Mouse (Mus musculus) T-helper 17 cell (primary cell): ENCODE data around the gene Med14.

Experiments
- in situ Hi-C, 2 experiments: fragments of 300-600 bp; cut with MboI, MseI; formaldehyde crosslinking; loops; 1 replicate in 1 of 2; 2 replicates in 1 of 2; pipeline ENCODE4 v1.15.1; 2025; ENCODE audit warnings: high pct_unique_total_duplicates in 2 of 2

The Med14 gene

DNA sequence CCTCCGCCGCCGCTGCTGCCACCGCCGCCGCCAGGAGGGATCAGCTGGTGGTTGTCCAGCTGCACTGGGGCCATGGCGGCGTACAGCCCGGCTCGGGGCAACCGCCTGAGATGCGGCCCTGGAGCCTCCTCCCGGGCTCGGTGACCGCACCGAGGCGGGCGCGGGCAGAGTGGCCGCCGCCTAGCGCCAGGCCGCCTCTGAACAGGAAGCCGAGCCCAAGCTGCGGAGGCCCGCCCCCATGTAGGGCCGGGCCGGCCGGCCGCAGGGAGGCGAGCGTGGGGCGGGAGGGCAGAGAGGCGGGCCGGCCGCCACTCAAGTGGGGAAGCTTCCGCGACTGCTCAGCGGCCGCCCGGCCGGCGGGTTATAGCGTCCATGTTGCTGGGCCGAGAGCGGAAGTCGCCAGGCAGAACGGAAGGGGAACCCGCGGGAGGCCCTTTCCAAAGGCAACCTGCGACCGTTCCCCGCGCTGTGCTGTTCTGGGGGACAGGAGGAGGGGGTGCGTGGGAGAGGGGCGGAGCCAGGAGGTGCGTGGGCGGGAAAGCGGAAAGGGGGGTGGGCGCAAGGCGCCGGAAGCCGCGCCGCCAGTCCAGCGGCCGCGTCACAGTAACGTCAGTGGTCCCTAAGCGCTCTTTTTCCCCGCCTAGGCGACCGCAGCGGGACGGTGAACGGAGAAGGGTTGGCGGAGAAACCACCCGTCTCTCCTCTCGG lies at the start of gene Med14:
Gene Med14, minus strand, starts transcription at position 448 of the 708 bp plus-strand sequence.
- in situ Hi-C loops = no loop called here

GRCm38 (mm10) chrX:12800559-12800958 lies 38.7 kb upstream of the Med14 start:
- in situ Hi-C loops = no loop called here

DNA sequence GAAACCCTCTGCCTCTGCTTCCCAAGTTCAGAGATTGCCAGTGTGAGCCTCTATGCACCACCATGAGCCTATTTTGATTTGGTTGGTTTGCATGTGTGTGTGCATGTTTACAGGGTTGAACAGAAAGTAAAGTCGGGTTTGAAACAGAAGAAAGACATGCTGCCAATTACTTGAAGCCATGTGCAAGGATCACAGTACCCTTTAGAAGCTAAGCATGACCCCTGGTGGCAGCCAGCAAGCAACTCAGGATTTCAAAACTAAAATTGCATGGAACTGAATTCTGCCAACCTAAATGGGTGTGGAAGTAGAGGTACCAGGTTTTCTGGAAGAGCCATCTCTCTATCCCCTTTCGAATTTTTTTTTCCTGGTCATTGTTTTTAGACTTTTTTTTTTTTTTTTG lies 33.0 kb upstream of the Med14 start:
- in situ Hi-C loops = loop anchor here in 1 of 2 experiments (10.0 kb wide), 1 partner anchor 1190 kb away; no protein-coding TSS in a partner anchor

GRCm38 (mm10) chrX:12791674-12792340 lies 29.9 kb upstream of the Med14 start:
- in situ Hi-C loops = loop anchor here in 1 of 2 experiments (10.0 kb wide), 1 partner anchor 1193 kb away; no protein-coding TSS in a partner anchor

DNA sequence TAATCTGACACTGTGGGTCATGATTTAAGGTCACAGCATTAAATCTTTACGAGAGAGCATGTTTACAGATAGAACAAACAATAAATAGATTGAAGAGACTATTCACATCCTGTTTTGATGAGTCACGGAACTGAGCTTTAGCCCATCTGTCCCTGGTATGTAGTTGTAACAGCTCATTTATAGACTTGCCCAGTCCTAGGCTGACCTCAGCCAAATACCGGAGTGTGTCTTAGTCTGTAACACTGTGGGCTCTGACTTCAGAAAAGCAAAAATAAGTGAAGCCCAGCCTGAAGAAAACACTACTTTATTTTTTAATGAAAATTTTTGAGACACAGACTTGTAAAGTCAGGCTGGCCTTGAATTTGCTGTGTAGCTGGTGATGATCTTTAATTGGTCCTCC lies 11.4 kb upstream of the Med14 start:
- in situ Hi-C loops = no loop called here

- in situ Hi-C loops = no loop called here
Measured at GRCm38 (mm10) chrX:12771561-12771960, 9.7 kb upstream of the Med14 start.

GRCm38 (mm10) chrX:12768571-12768970 lies 6.7 kb upstream of the Med14 start:
- in situ Hi-C loops = no loop called here

DNA sequence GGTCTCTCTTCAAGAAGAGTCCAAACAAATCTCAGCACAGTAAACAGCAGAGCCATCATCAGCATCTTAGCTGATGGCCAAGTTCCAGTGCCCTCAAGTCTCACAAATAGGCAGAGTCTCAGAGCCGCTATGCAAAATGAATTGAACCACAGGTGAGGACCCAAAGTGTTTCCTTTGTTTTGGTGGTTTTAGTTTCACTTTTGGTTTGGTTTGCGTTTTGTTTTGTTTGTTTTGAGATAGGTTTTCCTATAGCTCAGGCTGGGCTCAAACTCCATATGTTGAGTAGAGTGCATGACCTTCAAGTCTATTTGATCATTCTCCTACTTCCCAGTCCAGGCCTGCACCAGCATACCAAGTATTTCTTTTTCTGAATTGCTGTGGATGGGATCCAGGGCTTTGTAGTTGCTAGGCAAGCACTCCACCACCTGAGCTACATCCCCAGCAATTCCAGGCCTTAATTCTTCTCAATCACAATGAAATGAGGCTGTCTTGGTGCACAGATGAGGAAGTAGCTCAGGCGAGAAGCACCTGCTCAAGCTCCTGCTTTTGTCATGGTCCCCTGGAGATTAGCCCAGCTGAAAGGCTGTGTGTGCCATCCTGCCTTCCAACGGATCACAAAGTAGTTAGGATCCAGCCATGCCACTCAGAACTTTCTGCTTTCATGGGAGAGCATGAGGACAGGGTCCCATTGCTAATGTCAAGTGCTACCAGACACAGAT lies 5.1 kb upstream of the Med14 start:
- in situ Hi-C loops = no loop called here

DNA sequence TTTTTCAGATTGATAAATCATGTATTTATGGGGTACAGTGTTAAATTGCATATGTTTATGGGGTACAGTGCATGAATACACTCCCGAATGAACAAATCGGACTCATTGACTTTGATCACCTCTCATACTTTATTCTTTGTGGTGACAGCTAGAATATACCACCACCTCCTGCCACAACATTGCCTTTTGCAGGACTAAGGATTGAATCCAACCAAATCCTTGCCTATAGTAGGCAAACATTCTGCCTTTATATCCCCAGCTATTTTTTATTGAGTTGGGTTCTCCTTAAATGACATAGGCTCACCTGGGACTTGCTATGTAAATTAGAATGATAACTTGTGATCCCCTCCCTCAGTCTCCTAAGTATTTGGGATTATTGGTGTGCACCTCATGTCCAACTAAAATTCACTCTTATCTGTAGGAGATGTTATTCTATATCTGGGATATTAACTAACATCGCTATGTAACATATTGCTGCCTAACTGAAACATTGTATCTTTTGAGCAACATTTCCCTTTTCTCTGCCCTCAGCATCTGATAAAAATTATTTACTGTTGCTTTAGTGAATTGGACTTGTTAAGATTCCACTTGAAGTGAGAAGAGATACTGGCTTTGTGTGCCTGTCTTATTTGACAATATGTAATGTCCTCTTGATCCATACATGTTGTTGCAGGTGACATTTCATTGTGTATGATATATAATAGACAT lies 1.4 kb upstream of the Med14 start:
- in situ Hi-C loops = no loop called here

DNA sequence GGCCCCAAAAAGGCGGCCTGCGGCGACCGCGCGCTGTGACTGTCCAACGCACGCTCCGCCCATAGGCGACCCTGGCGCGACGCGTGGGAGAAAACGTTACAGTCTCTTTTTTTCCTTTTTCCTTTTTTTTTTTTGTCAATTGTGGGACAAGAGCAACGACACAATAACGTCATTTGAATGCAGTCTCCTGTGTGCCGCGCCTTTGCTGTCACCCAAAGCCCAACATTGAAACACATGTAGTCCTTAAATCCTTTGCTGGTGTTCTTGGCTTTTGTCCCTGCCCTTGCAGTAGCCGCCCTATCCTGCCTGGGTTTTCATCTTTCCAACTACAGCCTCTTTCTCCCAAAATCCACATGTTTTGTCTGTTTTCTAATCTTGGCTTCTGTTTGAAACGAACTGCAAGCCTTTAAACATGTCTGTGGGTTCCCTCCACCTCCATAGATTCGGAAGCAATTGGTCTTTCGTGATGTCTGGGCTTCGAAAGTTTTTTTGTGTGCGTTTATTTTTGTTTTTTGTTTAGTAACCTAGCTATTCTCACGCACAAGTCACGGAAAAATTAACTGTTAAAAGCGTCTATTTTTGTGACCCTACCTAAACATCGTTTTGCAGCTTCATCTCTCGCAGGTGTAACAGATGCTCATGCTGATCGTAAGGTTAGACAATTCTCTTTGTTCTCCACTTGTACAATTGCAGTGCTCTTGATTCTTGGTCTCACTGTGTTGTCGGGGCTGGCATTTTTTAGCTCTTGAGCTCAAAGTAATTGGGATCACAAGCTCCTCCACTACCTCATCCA lies 657 bp upstream of the Med14 start:
- in situ Hi-C loops = no loop called here

- in situ Hi-C loops = no loop called here
Measured at GRCm38 (mm10) chrX:12761259-12761625, 631 bp downstream of the Med14 start.

GRCm38 (mm10) chrX:12760501-12760900 lies 1.4 kb downstream of the Med14 start:
- in situ Hi-C loops = no loop called here

GRCm38 (mm10) chrX:12759625-12760024 lies 2.2 kb downstream of the Med14 start:
- in situ Hi-C loops = no loop called here

DNA sequence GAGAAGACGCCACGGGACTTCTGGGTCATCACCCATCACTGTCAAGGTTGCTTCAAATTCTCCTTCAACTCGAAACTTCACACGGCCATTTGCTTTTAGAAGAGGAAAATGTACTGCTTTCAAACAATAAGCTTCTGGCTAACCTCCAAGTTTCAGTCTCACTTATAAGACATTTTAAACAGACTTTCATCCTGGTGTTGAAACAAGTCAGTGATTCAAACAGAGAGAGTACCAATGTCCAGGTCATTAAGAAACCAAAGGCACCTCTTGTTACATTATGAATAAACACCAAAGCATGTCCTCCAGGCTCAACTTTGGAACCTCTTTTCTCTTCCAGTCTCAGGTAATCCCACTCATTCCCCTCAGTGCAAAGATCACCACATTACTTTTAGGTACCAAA lies 14.0 kb downstream of the Med14 start:
- in situ Hi-C loops = no loop called here

- in situ Hi-C loops = no loop called here
Measured at GRCm38 (mm10) chrX:12746729-12747128, 15.1 kb downstream of the Med14 start.

- in situ Hi-C loops = no loop called here
Measured at GRCm38 (mm10) chrX:12740396-12740795, 21.5 kb downstream of the Med14 start.

- in situ Hi-C loops = loop anchor here (10.0 kb wide), 2 partner anchors 449 to 1961 kb away; no protein-coding TSS in a partner anchor
Measured at GRCm38 (mm10) chrX:12716036-12716435, 45.8 kb downstream of the Med14 start.

DNA sequence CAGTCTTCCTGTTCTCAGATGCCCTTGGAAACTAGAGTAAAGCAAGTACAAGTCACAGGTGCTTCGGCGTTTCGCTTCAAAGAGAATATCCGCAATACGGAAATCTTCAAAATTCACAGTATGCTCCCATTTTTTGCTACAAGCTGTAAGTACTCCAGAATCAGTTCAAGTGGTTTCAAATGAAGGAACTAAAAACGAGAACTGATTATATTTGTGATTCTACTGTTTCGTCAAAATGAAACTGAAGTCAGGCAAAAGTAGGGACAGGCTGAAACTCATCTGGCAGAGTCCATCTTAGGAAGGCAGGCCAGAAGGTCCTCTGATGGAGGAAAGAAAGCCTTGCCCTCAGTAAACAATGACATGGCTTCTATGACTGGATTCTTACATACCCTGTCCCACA lies 48.1 kb downstream of the Med14 start:
- in situ Hi-C loops = loop anchor here (10.0 kb wide), 2 partner anchors 451 to 1959 kb away; no protein-coding TSS in a partner anchor

DNA sequence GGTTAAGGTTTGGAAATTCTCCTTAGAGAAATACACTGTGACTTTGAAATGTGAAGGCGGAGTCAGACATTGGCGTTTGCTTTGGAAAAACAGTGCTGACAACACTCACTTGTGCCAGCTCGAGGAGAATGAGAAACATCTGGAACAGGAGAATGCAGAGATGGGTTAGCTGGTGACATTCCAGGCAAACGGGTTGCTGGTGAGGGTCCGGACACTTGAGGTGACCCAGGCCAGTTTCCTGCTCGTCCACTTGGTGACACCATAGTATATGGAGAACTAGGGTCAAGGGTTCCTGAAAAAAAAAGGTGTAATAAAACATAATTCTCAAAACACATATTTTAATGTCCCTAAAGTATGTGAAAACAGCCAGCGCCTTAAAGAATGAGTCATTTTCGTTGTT lies 75.0 kb downstream of the Med14 start:
- in situ Hi-C loops = loop anchor here in 1 of 2 experiments (25.0 kb wide), 1 partner anchor 450 kb away; no protein-coding TSS in a partner anchor

DNA sequence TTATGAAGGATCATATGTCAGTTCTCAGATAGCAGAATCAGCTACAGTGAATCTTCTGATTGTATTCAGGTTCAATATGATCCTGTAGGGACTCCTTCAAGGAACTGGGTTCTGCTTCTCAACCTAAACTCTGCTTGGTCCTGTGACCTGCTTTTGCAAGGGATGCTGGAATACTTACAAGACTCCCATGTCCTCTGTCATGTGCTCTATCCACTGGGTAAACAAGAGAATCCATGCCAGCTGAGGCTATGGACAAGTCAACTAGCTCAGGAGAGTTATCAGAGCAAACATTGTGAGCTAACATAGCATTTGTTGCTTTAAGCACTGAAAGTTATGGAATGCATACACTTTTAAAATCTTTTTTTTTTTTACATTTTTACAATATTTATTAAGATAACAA lies 75.8 kb downstream of the Med14 start:
- in situ Hi-C loops = loop anchor here in 1 of 2 experiments (25.0 kb wide), 1 partner anchor 451 kb away; no protein-coding TSS in a partner anchor

DNA sequence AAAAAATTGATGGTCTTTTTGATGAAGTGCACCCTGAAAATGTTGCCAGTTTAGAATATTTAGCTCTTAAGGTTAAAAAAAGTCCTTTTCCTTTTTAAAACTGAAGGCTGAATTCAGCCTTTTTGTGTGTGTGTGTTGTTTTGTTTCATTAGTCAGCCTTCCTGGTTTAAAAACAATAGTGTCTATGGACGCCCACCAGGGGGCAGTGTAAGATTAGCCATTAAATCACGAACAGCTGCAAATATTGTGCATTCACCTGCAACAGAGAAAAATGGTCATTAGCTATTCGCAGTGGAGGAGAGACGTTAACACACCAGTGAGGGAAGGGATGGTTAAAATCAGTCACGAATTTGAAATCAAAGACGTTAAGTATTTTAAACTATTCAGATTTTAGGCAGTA lies 84.5 kb downstream of the Med14 start:
- in situ Hi-C loops = loop anchor here in 1 of 2 experiments (5.0 to 25.0 kb wide), 2 partner anchors 175 to 460 kb away; no protein-coding TSS in a partner anchor
